Mouse (Mus musculus): Measurements from ENCODE around the gene Klra4. TPM values are rescaled to one million over a fixed set of nuclear protein-coding genes. Genes with fewer than 3 reads are reported as not detected.

The Klra4 gene
- polyA plus RNA-seq, 1 experiment from 2014 or later, result not detected

Other genes starting within 250 kb of the Klra4 start
- gene Gm17631, start 204.6 kb downstream of the Klra4 start, polyA plus RNA-seq (2014; fragmentation: Nextera tagmentation; extraction: Ambion mirVana), result not detected in 2 replicates
- not detected in 2 replicates for gene Klra17, start 190.6 kb downstream of the Klra4 start, polyA plus RNA-seq (2014; fragmentation: Nextera tagmentation; extraction: Ambion mirVana)
- not detected in 2 replicates for gene Klra5, start 149.6 kb downstream of the Klra4 start, polyA plus RNA-seq (2014; fragmentation: Nextera tagmentation; extraction: Ambion mirVana)
- gene Klra6, start 40.3 kb downstream of the Klra4 start, polyA plus RNA-seq (2014; fragmentation: Nextera tagmentation; extraction: Ambion mirVana), result not detected in 2 replicates
- gene Klra8, start 62.6 kb upstream of the Klra4 start, polyA plus RNA-seq (2014; fragmentation: Nextera tagmentation; extraction: Ambion mirVana), result not detected in 2 replicates
- gene Klra9, start 125.8 kb upstream of the Klra4 start, polyA plus RNA-seq (2014; fragmentation: Nextera tagmentation; extraction: Ambion mirVana), result not detected in 2 replicates
- not detected in 2 replicates for gene Klra7, start 166.1 kb upstream of the Klra4 start, polyA plus RNA-seq (2014; fragmentation: Nextera tagmentation; extraction: Ambion mirVana)
- gene Klra10, start 214.7 kb upstream of the Klra4 start, polyA plus RNA-seq (2014; fragmentation: Nextera tagmentation; extraction: Ambion mirVana), result not detected in 2 replicates